Mouse (Mus musculus) kidney, adult 8-10 months (tissue): ENCODE measurements around the gene Bcl2l12.
A peak's percentile ranks its signal among the peaks of the same experiment; 100 is the strongest.

Source experiments
- DNase-seq, 2 experiments: peaks; one replicate each; pipeline ENCODE4 v3.0.0; 2022

The Bcl2l12 gene

DNA sequence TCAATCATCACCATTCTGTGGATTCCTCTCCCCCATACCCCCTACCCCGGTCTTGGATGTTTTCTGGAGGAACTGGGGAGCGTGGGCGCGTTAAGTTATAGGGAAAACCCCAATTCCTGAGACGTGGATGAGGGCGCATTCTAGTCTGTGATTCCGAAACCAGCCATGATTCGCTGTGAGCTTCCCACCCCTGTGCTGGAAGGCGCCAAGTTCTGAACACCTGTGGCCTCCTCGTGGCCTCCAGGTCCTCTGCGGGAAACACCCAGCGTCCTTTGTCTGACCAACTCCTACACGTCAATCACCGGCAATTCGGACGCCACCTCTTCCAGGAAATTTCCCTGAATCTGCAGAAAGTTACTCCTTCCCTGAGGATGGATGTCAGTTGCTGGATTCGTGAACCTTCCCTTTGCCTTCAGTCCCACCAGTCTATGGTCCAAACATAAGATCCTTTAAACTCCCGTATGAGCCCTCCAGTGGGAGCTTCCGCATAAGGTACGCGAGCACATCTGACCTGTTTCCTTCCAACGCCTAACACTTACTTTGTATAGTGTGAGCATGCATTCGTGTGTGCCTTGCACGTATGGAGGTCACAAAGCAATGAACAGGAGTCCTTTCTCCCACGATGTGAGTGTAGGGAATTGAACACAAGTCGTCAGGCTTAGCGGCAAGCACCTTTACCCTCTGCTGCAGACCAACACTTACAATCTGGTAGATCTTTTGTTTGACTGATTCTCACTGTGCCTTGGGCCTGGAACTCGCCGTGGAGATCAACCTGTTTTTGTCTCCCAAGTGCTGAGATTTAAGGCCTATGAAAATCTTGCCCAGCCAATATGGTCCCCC is 11.4 kb downstream of the Bcl2l12 start:
- DNase-seq: no peak

DNA sequence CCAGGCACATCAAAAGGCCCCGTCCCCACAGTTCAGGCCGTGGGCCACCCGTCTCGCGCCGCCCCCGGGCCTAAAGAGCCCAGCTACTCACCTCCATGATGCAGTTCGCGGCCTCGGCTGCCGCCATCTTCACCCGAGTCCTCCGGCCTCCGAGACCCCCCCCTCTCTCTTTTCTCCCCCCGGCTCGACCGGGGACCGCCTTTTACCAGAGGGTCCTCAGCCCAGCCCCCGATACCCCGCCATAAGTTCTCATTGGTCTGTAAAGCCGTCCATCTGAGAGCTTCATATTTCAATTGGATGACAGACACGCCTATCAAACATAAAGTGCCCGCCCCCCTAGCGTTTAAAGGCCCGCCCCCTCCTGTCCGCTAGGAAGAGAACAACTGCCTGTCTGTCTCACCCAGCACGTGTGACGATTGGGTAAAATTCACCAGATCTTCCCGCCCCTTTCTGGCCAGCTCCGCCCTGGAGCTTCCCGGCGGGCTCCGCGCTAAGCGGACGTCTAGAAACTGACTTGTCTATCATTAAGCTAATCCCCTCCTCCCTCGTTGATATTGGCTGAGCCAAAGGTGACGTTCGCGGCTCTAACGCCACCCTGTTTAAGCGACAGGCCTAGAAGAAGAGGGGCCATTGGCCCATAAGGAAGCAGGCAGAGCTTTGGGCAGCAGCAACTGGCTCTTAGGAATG is 12.2 kb downstream of the Bcl2l12 start, which contains the start of gene Prmt1:
Gene Prmt1 (minus strand): TSS at position 377 of the 687 bp plus-strand sequence.
- DNase-seq: peak; percentile 99 to 100

DNA sequence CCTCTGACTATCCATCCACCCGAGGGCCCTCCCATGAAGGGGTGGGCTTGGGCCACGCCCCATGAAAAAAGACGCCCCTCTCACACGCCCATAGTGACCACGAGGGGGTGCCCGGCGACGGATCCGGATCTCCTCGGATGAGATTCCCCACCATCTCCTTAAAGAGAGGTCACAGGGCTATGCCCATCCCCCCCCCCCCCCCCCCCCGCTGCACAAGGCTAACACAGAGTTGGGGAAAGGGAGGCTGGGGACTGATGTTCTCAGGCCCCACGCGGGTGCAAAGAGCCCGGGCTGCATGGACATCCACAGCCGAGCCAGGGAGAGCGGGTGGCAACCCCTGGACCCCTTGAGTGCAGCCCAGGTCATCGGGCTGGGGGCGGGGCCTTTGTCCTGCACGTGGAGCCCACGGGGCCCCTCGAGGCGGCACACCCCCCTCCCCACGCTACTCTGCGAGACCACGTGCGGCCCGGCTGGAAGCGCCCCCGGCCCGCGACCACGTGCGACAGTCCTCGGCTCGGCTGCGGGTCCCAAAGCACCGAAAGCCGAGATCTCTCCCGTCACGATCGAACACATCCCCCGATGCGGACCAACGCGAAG is 12.8 kb downstream of the Bcl2l12 start:
- peak; percentile 60 to 64 for DNase-seq

DNA sequence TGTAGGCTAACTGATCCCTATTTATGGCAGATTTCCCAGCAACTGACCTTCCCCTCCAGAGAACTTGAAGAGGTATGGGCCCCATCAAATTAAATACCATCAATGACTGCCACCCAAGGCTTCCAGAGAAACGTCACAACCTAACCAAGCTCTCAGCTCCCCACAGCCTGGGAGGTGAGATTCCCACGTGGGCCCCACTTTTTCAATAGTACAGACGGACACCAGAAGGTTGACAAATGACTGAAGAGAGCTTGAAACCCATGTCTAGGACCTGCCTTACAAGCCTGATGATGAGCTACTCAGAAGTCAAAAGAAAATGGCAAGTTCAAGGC is 13.7 kb downstream of the Bcl2l12 start:
- no peak for DNase-seq

DNA sequence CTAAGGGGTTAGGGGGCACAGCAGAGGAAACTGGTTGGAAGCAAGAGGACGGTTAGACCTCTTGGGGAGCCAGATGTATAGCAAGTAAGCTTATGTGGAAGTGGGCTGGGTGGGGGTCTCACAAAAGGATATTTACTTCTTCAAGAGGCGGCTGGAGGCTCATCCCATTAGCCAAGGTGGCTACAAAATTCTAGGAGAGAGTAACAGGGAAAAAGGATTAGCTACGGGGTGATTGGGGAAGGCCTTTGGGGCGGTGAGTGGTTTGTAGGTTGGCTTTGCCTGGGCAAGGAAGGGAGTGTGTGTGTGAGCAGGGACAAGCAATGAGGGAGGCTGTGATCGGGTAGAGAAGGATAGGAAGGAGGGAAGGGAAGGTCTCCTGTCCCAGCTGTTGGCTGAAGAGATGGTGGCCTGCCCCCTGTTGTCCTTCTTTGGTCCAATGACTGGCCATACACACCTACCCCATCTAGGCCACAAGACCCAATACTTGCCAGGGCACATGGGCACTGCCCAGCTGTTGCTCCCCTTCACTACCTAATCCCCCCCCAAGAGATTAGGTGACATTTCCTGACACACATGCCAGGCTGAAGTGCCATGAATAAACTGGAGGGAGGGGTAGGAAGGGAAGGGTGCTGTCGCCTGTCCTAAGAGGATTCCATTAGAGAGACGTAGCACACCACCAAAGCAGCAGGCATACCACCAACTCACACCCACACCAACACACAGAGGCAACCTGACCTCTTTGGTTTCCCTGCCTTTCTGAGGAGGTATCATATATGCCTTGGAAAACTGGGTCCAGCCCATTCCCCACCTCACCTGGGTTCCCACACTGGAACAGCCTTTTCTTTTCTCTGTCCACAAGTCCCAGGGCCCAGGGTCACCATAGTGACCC is 14.3 kb downstream of the Bcl2l12 start:
- no peak for DNase-seq

DNA sequence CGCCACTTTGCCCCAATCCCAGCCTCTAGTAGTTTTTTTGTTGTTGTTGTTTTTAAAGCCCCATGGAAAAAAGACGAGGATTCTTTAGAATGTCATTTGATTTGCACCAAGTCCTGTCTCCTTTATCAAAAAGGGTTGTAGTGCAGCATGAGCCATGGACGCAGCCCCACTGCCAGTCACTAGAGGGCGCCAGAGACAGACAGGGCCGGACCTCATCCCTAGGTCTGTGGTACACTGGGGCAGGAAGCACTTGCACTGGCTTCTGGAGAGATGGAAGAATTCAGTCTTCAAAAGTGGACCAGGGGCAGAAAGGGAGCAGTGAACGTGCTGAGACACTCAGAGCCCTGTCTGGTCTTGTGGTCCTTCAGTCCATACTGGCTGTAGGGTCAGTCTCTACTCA is 15.4 kb downstream of the Bcl2l12 start:
- DNase-seq: peak; percentile 75 to 91

DNA sequence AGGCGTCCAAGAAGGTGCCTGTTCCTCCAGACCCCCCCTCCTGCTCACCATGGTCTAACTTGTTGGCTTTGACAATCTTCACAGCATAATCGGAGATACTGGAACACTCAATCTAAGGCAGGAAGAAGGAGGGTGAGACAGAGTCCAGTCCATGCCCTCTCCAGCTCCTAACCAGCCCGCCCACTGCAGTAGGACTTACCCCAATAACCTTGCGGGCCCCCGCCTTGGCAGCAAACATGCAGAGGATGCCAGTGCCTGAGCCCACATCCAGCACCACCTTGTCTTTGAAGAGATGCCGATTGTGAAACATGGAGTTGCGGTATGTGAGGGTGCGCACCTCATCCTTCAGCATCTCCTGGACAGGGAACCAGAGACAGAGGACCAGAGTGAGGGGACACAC is 17.0 kb downstream of the Bcl2l12 start:
- DNase-seq: no peak

DNA sequence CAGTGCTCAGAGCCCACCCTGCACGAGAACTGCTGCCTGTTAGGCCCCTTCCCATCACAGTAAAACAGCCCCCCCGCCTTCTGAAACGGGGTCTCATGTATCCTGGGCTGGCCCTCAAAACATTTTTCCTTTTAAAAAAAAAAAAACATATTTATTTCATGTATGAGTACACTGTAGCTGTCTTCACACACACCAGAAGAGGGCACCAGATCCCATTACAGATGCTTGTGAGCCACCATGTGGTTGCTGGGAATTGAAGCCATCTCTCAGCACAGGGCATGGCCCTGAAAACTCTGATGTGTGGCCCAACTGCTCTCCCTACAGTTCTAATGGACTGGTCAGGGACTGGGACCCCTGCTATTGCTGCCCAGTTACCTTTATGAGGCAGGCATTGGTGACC is 20.2 kb downstream of the Bcl2l12 start:
- DNase-seq: no peak

DNA sequence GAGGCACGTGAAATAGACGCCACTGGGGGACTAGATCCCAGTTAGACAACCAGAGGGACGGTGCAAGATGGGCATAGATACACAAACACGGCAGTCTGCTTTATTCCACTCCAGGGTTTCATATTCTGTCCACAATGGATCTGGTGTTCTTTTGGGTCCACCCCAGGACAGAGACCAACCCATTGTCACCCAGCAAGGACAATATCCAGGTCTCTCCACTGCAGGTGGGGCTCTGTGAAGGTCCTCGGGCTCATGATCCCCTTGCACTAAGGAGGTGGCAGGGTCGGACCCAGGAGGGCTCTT is 23.4 kb downstream of the Bcl2l12 start:
- DNase-seq: no peak

DNA sequence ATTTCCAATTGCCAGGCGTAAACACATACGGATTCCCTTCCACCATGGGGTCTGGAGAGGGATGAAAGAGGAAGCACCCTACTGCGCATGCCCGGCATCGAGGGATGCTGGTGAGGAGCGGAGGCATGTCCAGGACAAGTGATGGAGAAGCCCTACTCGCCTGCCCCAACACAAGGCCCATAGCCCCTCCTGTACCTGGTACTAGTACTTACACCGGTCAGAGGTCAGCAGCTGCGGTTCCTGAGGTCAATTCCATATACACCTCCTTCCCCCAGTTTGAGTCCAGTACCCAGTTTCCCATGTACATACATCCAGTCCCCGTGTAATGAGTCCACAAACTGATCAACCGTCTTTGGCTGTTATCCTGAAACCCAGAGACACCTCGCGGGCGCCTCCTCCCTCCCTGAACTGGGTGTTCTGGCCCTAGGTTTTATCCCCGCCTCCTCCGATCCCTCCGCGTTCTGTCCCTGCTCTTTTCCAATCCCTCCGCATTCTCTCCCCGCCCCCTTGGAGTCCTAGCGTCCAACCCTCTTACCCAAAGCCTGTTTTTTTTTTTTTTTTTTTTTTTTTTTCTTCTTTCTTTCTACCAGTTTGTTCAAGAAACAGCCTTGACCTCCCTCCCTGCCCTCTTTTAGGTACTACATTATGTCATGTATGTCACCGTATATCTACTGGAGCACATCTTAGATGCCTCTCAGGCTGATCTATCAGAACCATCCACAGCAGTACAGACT is 24.0 kb downstream of the Bcl2l12 start, which contains the start of gene Cpt1c:
Gene Cpt1c (minus strand): TSS at position 469 of the 734 bp plus-strand sequence.
- peak; percentile 66 to 67 for DNase-seq

DNA sequence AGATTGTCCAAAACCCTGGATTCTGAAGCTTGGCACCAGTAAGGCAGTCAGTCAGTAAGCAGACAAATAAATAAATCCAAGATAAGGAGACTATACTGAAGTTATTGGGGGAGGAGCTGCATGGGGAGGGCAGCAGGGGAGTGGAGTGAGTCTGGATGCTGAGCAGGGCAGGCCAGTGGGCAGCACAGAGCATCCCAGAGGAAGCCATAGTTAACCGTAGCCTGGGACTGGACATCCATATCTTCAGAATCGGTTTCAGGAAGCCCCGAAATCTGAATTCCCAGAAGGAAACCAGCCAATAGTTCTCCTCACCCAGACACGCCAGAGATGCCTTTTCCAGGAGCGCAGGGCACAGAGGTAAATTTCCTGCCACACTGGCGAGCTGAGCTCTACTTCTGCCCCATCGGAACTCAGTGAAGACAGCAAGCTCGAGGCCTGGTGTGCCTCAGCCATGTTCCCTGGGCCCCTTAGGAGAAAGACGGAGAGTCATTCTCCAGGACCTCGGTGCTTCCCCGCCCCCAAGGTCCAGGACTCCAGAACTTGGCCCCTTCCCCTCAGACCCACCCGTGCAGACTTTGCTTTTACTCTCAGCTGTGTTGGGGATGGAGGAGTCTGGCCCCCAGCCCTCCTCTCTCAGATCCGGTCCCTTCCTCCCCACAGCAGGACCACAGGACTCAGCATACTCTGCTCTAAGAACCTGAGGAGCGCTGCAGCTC is 24.9 kb downstream of the Bcl2l12 start:
- DNase-seq: no peak

DNA sequence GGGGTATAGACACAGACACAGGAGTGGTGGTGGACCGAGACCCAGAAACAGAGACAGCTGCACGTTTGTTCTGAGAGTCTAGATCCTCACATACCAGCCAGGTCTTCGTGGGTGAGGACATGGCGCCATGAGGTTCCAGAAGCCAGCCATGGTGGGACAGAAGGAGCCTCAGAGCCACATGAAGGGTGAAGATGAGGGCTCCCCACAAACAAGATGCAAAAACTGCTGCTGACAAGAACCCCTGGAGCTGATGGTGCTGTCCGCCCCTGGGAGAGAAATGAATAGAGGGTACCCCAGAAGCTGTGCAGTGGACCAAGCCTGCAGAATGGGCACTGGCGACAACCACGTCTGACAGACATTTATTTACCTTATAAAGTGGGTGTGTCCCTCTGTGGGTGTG is 27.4 kb downstream of the Bcl2l12 start:
- DNase-seq: no peak

DNA sequence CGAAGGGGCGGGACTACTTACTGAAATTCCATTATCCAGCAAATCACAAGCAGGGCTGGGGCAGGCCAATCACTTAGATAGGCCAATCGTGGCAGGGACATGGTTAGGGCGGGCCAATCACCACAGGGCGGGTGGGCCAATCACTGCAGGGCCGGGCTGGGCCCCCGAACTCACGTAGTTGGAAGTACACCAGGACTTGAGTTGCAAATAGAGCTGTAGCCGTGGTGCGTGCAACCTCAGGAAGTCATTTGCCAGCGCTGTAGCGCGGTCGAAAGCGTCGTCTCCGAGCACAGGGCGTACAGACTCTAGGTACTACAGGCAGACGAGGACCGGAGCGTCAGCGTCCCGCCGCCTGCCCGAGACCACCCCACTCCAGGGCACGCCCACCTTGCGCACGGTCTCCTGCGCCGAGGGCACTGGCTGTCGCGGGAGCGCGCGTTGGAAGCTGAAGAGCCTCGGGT is 28.3 kb downstream of the Bcl2l12 start:
- peak; percentile 85 to 86 for DNase-seq

DNA sequence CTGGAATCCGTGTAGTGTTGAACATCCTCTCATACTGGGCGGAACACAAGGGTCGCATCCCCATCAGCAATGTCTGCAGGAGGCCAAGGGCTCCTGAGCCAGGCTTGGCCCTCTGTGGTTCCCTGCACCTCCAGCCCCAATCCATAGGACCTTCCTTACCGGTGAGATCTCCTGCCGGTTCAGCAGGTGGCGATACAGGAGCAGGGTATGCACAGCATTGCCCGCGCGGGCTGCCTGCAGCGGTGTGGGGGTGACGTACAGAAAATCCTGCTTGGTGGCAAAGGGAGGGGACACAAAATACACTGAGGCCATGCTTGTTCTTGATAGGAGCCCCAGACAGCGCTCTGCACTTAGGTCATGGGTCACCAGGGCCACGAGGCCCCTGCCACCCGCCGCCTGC is 31.9 kb downstream of the Bcl2l12 start:
- DNase-seq: no peak

DNA sequence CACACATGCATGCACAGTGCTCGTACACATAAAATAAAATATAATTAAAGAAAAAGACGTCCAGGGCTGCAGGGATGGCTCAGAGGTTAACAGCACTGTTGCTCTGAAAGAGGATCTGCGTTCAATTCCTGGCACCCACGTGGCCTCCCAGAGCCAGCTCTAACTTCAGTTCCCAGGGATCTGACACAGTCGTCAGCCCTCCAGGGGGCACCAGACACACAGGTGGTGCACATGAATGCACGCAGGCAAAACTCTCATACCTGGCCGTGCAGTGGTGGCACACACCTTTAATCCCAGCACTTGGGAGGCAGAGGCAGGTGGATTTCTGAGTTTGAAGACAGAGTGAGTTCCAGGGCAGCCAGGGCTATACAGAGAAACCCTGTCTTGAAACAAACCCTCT is 32.5 kb downstream of the Bcl2l12 start:
- peak in 1 of 2 experiments; percentile 46 for DNase-seq

DNA sequence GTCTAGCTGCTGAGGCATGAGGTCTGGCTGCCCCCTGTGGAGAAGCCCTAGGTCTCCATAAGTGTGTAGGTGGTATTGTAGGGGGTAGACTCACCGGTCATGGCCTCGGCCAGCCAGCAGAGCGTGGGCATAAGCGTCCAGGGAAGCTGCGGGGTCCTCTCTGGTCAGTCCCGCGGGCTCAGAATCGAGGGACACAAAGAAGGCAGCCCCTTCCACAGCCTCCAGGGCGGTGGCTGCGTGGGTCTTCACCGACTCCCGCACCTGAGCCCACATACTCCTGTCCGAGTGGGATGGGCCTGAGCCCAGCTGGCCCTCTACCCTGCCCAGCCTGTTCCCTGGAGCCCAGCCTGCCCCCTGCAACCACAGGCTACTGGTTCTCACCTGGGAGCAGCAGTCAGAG is 33.5 kb downstream of the Bcl2l12 start:
- no peak for DNase-seq

DNA sequence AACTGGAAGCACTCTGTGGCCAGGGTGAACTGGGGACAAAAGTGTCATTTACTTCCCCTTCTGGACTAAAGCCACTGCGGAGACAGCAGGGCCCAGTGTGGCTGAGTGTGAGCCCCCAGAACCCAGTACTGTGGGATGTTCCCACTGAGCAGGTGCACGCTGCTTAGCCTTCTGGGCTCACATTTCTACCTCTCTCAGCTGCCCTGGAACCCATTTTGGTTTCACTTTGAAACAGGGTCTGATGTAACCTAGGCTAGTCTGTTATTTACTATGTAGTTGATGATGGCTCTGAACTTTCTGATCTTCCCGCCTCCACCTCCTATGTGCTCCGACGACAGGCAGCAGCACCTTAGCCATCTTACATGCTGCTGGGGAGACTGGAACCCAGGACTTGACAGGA is 35.7 kb downstream of the Bcl2l12 start:
- DNase-seq: no peak

DNA sequence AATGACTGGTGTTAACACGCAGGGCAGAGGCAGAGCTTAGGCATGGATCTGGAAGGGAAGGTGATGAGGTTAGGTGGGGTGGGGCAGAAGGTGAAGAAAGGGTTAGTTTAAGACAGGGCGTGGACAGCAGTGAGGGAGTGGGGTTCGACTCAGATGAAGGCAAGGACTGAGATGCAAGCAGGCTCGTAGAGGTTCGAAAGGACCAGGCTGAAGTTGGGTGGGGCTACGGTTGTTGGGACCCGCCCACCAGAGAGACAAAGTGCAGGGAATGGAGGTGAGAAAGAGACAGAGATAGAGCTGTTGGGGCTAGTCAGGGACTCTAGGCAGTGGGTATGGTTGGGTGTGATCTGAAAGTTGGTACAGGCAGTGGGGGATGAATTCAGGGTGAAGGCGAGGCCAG is 36.2 kb downstream of the Bcl2l12 start:
- no peak for DNase-seq

DNA sequence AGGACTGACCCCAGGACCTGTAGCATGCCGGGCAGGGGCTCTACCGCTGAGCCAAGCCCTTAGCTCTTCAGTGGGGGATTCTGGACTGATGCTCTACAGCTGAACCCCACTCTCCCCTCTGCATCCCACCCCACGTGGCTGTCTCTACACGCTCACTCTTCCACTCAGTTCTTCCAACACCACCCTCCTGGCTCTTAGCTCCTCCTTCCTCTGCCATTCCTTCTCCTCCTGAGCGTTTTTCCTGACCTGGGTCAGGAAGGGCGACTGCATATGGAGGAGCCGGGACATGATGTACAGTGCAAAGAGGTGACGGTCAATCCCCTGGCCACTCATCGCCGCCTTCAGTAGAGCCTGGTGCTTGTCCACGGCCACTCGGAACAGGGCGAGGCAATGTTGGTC is 38.0 kb downstream of the Bcl2l12 start:
- DNase-seq: no peak

DNA sequence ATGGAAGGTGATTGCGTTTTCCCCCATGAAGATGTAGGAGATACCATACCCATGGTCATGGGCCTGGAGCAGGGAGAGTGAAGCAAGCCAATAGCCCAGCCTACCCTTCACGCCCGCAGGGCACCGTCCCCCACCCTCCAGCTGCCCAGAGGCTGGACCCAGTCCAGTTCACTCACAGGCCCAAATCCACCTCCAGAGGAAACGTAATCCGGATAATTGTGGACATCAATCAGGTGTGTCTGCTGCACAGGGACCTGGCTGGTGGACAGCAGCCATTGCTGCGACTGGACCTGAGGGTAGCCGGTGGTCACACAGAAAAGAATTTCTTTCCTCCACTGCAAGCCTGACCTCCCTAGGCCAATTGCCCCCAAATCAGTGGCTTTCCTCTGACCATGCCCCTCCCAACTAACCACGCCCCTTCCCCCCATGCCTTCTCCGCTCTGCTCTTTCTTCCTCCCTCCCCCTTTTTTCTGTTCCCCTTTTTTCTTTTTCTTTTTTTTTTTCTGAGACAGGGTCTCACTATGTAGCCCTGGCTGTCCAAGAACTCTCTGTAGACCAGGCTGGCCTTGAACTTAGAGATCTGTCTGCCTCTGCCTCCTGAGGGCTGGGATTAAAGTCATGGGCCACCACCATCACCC is 38.5 kb downstream of the Bcl2l12 start:
- DNase-seq: no peak

DNA sequence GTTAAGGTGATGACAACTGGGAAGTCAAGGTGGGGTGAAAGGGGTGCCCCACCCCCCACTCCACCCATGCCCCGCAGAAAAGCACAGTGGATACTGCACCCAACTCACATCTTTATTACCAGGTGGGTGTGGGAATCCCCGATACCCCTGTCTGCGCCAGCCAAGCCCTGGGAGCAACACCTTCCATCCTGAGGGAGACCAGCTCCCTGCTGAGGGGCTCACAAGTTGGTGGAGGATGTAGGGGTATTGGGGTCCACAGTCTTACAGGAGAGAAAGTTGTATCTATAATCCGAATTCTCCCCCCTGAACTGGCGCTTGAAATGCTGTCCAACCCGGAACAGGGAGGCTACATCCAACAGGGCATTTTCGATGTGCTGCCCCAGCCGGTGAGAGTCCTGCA is 39.2 kb downstream of the Bcl2l12 start:
- DNase-seq: no peak
